Mouse (Mus musculus): ENCODE measurements around the gene Orai1. TPM values are rescaled to one million over a fixed set of nuclear protein-coding genes. Genes with fewer than 3 reads are reported as not detected.

Gene Orai1
- total and polyA plus RNA-seq, 2 experiments from 2014 or later: 14.8 to 24.0 TPM

- ATAC-seq (ENCODE audit: low FRiP score) (no peak), DNase-seq (ENCODE audit: low spot score) (no peak)
- Histone ChIP-seq H3K4me1 (ENCODE audit: insufficient read depth, low read length) (no peaks in the 10 kb centered on the region), H3K4me3 (ENCODE audit: low read depth, low read length) (no peak overlapping the region), H3K4me2 (ENCODE audit: low read depth, low read length, poor library complexity, severe bottlenecking) (no peak overlapping the region), H3K9ac (replicated peaks; ENCODE audit: low read length, poor library complexity, severe bottlenecking) (no peak overlapping the region), H3K27ac (ENCODE audit: low read depth, low read length) (no peak overlapping the region), H3K9me3 (ENCODE audit: low read length) (no peaks in the 10 kb centered on the region), H3K36me3 (ENCODE audit: insufficient read depth, low read length) (no peaks in the 10 kb centered on the region), H3K27me3 (ENCODE audit: insufficient read depth, low read length) (no peaks in the 10 kb centered on the region)
- no peak for TF ChIP-seq CTCF (IDR thresholded peaks at IDR 0.05)
- 83% methylated on average over 3 of the region's 3 CpGs for WGBS
These were observed 48.3 kb downstream of the Orai1 start for GRCm38 (mm10) chr5:123063141-123063540.

- no peaks in the 10 kb centered on the region for H3K4me1 ChIP-seq (ENCODE audit: insufficient read depth, low read length)
- DNase-seq (ENCODE audit: low spot score) (peak; percentile 94), ATAC-seq (ENCODE audit: low FRiP score) (no peak)
- no peak overlapping the region for H3K27ac ChIP-seq (ENCODE audit: low read depth, low read length)
- no peak overlapping the region for H3K9ac ChIP-seq (replicated peaks; ENCODE audit: low read length, poor library complexity, severe bottlenecking)
- peak; percentile 73 for TF ChIP-seq CTCF (IDR thresholded peaks at IDR 0.05)
- no peaks in the 10 kb centered on the region for H3K27me3 ChIP-seq (ENCODE audit: insufficient read depth, low read length)
- no peaks in the 10 kb centered on the region for H3K36me3 ChIP-seq (ENCODE audit: insufficient read depth, low read length)
- H3K9me3 ChIP-seq (ENCODE audit: low read length): no peaks in the 10 kb centered on the region
- no peak overlapping the region for H3K4me3 ChIP-seq (ENCODE audit: low read depth, low read length)
- H3K4me2 ChIP-seq (ENCODE audit: low read depth, low read length, poor library complexity, severe bottlenecking): no peak overlapping the region
- 27% methylated on average over 6 of the region's 6 CpGs for WGBS
These were observed 49.3 kb downstream of the Orai1 start for GRCm38 (mm10) chr5:123064207-123064606.

GRCm38 (mm10) chr5:123067395-123067995 is 52.6 kb downstream of the Orai1 start:
- Histone ChIP-seq H3K27ac (ENCODE audit: low read depth, low read length) (no peak overlapping the region), H3K4me3 (ENCODE audit: low read depth, low read length) (no peak overlapping the region), H3K9me3 (ENCODE audit: low read length) (no peaks in the 10 kb centered on the region), H3K9ac (replicated peaks; ENCODE audit: low read length, poor library complexity, severe bottlenecking) (no peak overlapping the region), H3K4me2 (ENCODE audit: low read depth, low read length, poor library complexity, severe bottlenecking) (no peak overlapping the region), H3K27me3 (ENCODE audit: insufficient read depth, low read length) (no peaks in the 10 kb centered on the region), H3K36me3 (ENCODE audit: insufficient read depth, low read length) (no peaks in the 10 kb centered on the region), H3K4me1 (ENCODE audit: insufficient read depth, low read length) (no peaks in the 10 kb centered on the region)
- peak; percentile 52 for TF ChIP-seq CTCF (IDR thresholded peaks at IDR 0.05)
- 24% methylated on average over 6 of the region's 6 CpGs for WGBS
- ATAC-seq (ENCODE audit: low FRiP score) (0 out of 2 replicates have a peak, but pooled peaks have one; percentile 38), DNase-seq (ENCODE audit: low spot score) (peak; percentile 69)

GRCm38 (mm10) chr5:123068115-123068514 is 53.2 kb downstream of the Orai1 start, which contains the start of gene Tmem120b:
Tmem120b (plus strand) TSS chr5:123068415.
- Histone ChIP-seq H3K4me2 (ENCODE audit: low read depth, low read length, poor library complexity, severe bottlenecking) (no peak within 1 kb of the TSS), H3K36me3 (ENCODE audit: insufficient read depth, low read length) (no peaks in the 10 kb centered on the region), H3K27ac (ENCODE audit: low read depth, low read length) (no peak within 1 kb of the TSS), H3K9ac (replicated peaks; ENCODE audit: low read length, poor library complexity, severe bottlenecking) (no peak within 1 kb of the TSS), H3K9me3 (ENCODE audit: low read length) (no peaks in the 10 kb centered on the region), H3K4me1 (ENCODE audit: insufficient read depth, low read length) (no peaks in the 10 kb centered on the region), H3K27me3 (ENCODE audit: insufficient read depth, low read length) (no peaks in the 10 kb centered on the region), H3K4me3 (ENCODE audit: low read depth, low read length) (no peak within 1 kb of the TSS)
- TF ChIP-seq CTCF (IDR thresholded peaks at IDR 0.05): no peak
- DNase-seq (ENCODE audit: low spot score) (no peak), ATAC-seq (ENCODE audit: low FRiP score) (no peak)
- WGBS: 90% methylated on average over 12 of the region's 12 CpGs

GRCm38 (mm10) chr5:123068714-123069113 is 53.8 kb downstream of the Orai1 start:
- no peak overlapping the region for H3K4me2 ChIP-seq (ENCODE audit: low read depth, low read length, poor library complexity, severe bottlenecking)
- H3K4me3 ChIP-seq (ENCODE audit: low read depth, low read length): no peak overlapping the region
- ATAC-seq (ENCODE audit: low FRiP score) (no peak), DNase-seq (ENCODE audit: low spot score) (no peak)
- TF ChIP-seq CTCF (IDR thresholded peaks at IDR 0.05): no peak
- WGBS: 86% methylated on average over 2 of the region's 2 CpGs
- no peaks in the 10 kb centered on the region for H3K9me3 ChIP-seq (ENCODE audit: low read length)
- H3K4me1 ChIP-seq (ENCODE audit: insufficient read depth, low read length): no peaks in the 10 kb centered on the region
- H3K9ac ChIP-seq (replicated peaks; ENCODE audit: low read length, poor library complexity, severe bottlenecking): no peak overlapping the region
- H3K27ac ChIP-seq (ENCODE audit: low read depth, low read length): no peak overlapping the region
- H3K27me3 ChIP-seq (ENCODE audit: insufficient read depth, low read length): no peaks in the 10 kb centered on the region
- no peaks in the 10 kb centered on the region for H3K36me3 ChIP-seq (ENCODE audit: insufficient read depth, low read length)

GRCm38 (mm10) chr5:123075576-123076418 is 60.9 kb downstream of the Orai1 start:
- H3K36me3 ChIP-seq (ENCODE audit: insufficient read depth, low read length): no peaks in the 10 kb centered on the region
- no peak for TF ChIP-seq CTCF (IDR thresholded peaks at IDR 0.05)
- WGBS: 9% methylated on average over 39 of the region's 45 CpGs
- peak overlapping the region; percentile 95 for H3K4me2 ChIP-seq (ENCODE audit: low read depth, low read length, poor library complexity, severe bottlenecking)
- peak overlapping the region; percentile 76 for H3K9ac ChIP-seq (replicated peaks; ENCODE audit: low read length, poor library complexity, severe bottlenecking)
- peak overlapping the region; percentile 63 for H3K27ac ChIP-seq (ENCODE audit: low read depth, low read length)
- peak; percentile 93 for DNase-seq (ENCODE audit: low spot score)
- peak; percentile 91 for ATAC-seq (ENCODE audit: low FRiP score)
- peak overlapping the region; percentile 84 for H3K4me3 ChIP-seq (ENCODE audit: low read depth, low read length)
- no peaks in the 10 kb centered on the region for H3K9me3 ChIP-seq (ENCODE audit: low read length)
- peaks cover 7% of the 10 kb centered on the region; the same call in 1 of the 2 replicates for H3K4me1 ChIP-seq (ENCODE audit: insufficient read depth, low read length)
- no peaks in the 10 kb centered on the region for H3K27me3 ChIP-seq (ENCODE audit: insufficient read depth, low read length)
